Mouse (Mus musculus) bone marrow, adult 2 months (tissue): ENCODE results near the gene Pkd1l2.

Source experiments
- CTCF ChIP-seq: fragments of 200-500 bp; IDR thresholded peaks from 2 replicates; pipeline ENCODE4 v1.5.1; 2011; ENCODE audit warnings: low read length, control low read depth; ENCODE audit not compliant: control insufficient read depth, insufficient read depth
- POLR2A ChIP-seq: fragments of 200-500 bp; IDR thresholded peaks from 2 replicates; pipeline ENCODE4 v1.6.1; 2011; ENCODE audit warnings: low read depth, mild to moderate bottlenecking, control low read depth, low read length, borderline replicate concordance; ENCODE audit not compliant: control insufficient read depth

DNA sequence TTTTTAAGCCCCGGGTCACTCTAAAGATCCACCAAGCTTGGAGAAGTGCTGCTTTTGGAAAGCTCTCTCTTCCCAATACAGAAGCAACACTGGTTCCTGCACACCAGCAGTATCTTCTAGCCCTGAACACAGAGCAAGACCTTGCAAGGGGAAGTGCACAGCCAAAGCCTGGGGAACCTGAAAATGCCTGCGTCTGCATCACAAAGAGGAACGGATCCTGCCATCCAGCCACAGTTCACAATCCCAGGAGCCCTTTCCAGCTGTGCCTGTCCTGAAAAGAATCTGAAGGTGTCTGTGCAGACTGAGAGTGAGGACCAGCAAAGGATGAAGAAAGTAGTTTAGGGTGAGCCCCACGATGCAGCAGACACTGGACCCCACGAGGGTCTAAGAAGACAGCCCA is 107.2 kb downstream of the Pkd1l2 start:
- TF ChIP-seq CTCF (no peak), POLR2A (no peak)
